Mouse (Mus musculus): ENCODE measurements around the gene Adam1b. TPM values are rescaled to one million over a fixed set of nuclear protein-coding genes. Genes with fewer than 3 reads are reported as not detected.
A peak's percentile ranks its signal among the peaks of the same experiment; 100 is the strongest.
"Not testable (repeated sequence)": the region's sequence is repeated elsewhere in the genome, so short reads cannot be mapped to it uniquely, and the experiment has no call there.

The Adam1b gene
- total and polyA plus RNA-seq, 2 experiments, result not detected

- no peaks in the 10 kb centered on the region for H3K79me2 ChIP-seq (ENCODE audit: control insufficient read depth, insufficient read depth, low read length)
- TF ChIP-seq POLR2A (IDR thresholded peaks at IDR 0.05; ENCODE audit: extremely low read depth, insufficient read depth, low read length) (no peak), CTCF (IDR thresholded peaks at IDR 0.05; ENCODE audit: low read depth, low read length) (no peak)
- 92% methylated on average over 9 of the region's 9 CpGs for WGBS
These were observed 15.7 kb upstream of the Adam1b start for GRCm38 (mm10) chr5:121518983-121519382.

GRCm38 (mm10) chr5:121510009-121510408 lies 6.8 kb upstream of the Adam1b start:
- no peaks in the 10 kb centered on the region for H3K79me2 ChIP-seq (ENCODE audit: control insufficient read depth, insufficient read depth, low read length)
- no peaks in the 10 kb centered on the region for H3K36me3 ChIP-seq (ENCODE audit: control insufficient read depth, insufficient read depth, low read length)
- no peak overlapping the region for H3K9ac ChIP-seq (ENCODE audit: low read depth, low read length)
- no peak for TF ChIP-seq CTCF (IDR thresholded peaks at IDR 0.05; ENCODE audit: low read depth, low read length)
- no peak for TF ChIP-seq POLR2A (IDR thresholded peaks at IDR 0.05; ENCODE audit: extremely low read depth, insufficient read depth, low read length)
- no peaks in the 10 kb centered on the region for H3K4me1 ChIP-seq (ENCODE audit: control insufficient read depth, insufficient read depth, low read length)
- DNase-seq (ENCODE audit: extremely low read depth, low read depth, low spot score), result no peak
- WGBS, result 70% methylated on average over 7 of the region's 7 CpGs
- H3K4me3 ChIP-seq (ENCODE audit: insufficient read depth, low read depth, low read length), result no peak overlapping the region
- no peak overlapping the region for H3K27ac ChIP-seq (replicated peaks; ENCODE audit: insufficient read depth, low read depth, low read length)
- no peaks in the 10 kb centered on the region for H3K27me3 ChIP-seq (ENCODE audit: control insufficient read depth, insufficient read depth, low read length)

More at GRCm38 (mm10) chr5:121518983-121519382, 15.7 kb upstream of the Adam1b start:
- no peak overlapping the region for H3K4me3 ChIP-seq (ENCODE audit: insufficient read depth, low read depth, low read length)
- H3K36me3 ChIP-seq (ENCODE audit: control insufficient read depth, insufficient read depth, low read length), result peaks cover 17% of the 10 kb centered on the region
- no peaks in the 10 kb centered on the region for H3K27me3 ChIP-seq (ENCODE audit: control insufficient read depth, insufficient read depth, low read length)
- no peak for DNase-seq (ENCODE audit: extremely low read depth, low read depth, low spot score)
- H3K4me1 ChIP-seq (ENCODE audit: control insufficient read depth, insufficient read depth, low read length), result no peaks in the 10 kb centered on the region
- H3K27ac ChIP-seq (replicated peaks; ENCODE audit: insufficient read depth, low read depth, low read length), result no peak overlapping the region
- H3K9ac ChIP-seq (ENCODE audit: low read depth, low read length), result no peak overlapping the region

GRCm38 (mm10) chr5:121506846-121507245 lies 3.6 kb upstream of the Adam1b start:
- H3K4me3 ChIP-seq (ENCODE audit: insufficient read depth, low read depth, low read length), result no peak overlapping the region
- TF ChIP-seq POLR2A (IDR thresholded peaks at IDR 0.05; ENCODE audit: extremely low read depth, insufficient read depth, low read length), result no peak
- no peak for TF ChIP-seq CTCF (IDR thresholded peaks at IDR 0.05; ENCODE audit: low read depth, low read length)
- H3K79me2 ChIP-seq (ENCODE audit: control insufficient read depth, insufficient read depth, low read length), result no peaks in the 10 kb centered on the region

GRCm38 (mm10) chr5:121501424-121501996 lies 1.7 kb downstream of the Adam1b start:
- 48% methylated on average over 10 of the region's 17 CpGs for WGBS
- not testable (repeated sequence) for H3K4me3 ChIP-seq (ENCODE audit: insufficient read depth, low read depth, low read length); H3K9ac ChIP-seq (ENCODE audit: low read depth, low read length); H3K79me2 ChIP-seq (ENCODE audit: control insufficient read depth, insufficient read depth, low read length); H3K36me3 ChIP-seq (ENCODE audit: control insufficient read depth, insufficient read depth, low read length); H3K27me3 ChIP-seq (ENCODE audit: control insufficient read depth, insufficient read depth, low read length); H3K27ac ChIP-seq (replicated peaks; ENCODE audit: insufficient read depth, low read depth, low read length); H3K4me1 ChIP-seq (ENCODE audit: control insufficient read depth, insufficient read depth, low read length)
- peak; percentile 15 for DNase-seq (ENCODE audit: extremely low read depth, low read depth, low spot score)

More at GRCm38 (mm10) chr5:121506846-121507245, 3.6 kb upstream of the Adam1b start:
- no peaks in the 10 kb centered on the region for H3K36me3 ChIP-seq (ENCODE audit: control insufficient read depth, insufficient read depth, low read length)
- H3K4me1 ChIP-seq (ENCODE audit: control insufficient read depth, insufficient read depth, low read length), result no peaks in the 10 kb centered on the region
- H3K9ac ChIP-seq (ENCODE audit: low read depth, low read length), result no peak overlapping the region
- 82% methylated on average over 1 of the region's 1 CpGs for WGBS
- H3K27ac ChIP-seq (replicated peaks; ENCODE audit: insufficient read depth, low read depth, low read length), result no peak overlapping the region
- no peak for DNase-seq (ENCODE audit: extremely low read depth, low read depth, low spot score)
- no peaks in the 10 kb centered on the region for H3K27me3 ChIP-seq (ENCODE audit: control insufficient read depth, insufficient read depth, low read length)

- no peak for DNase-seq (ENCODE audit: extremely low read depth, low read depth, low spot score)
- no peak overlapping the region for H3K4me3 ChIP-seq (ENCODE audit: insufficient read depth, low read depth, low read length)
- H3K27ac ChIP-seq (replicated peaks; ENCODE audit: insufficient read depth, low read depth, low read length), result no peak overlapping the region
- H3K36me3 ChIP-seq (ENCODE audit: control insufficient read depth, insufficient read depth, low read length), result no peaks in the 10 kb centered on the region
- H3K27me3 ChIP-seq (ENCODE audit: control insufficient read depth, insufficient read depth, low read length), result no peaks in the 10 kb centered on the region
- 47% methylated on average over 7 of the region's 7 CpGs for WGBS
- H3K9ac ChIP-seq (ENCODE audit: low read depth, low read length), result no peak overlapping the region
- H3K79me2 ChIP-seq (ENCODE audit: control insufficient read depth, insufficient read depth, low read length), result no peaks in the 10 kb centered on the region
- no peaks in the 10 kb centered on the region for H3K4me1 ChIP-seq (ENCODE audit: control insufficient read depth, insufficient read depth, low read length)
- TF ChIP-seq CTCF (IDR thresholded peaks at IDR 0.05; ENCODE audit: low read depth, low read length) (no peak), POLR2A (IDR thresholded peaks at IDR 0.05; ENCODE audit: extremely low read depth, insufficient read depth, low read length) (no peak)
These were observed 2.5 kb downstream of the Adam1b start for GRCm38 (mm10) chr5:121500719-121501118.

- Histone ChIP-seq H3K4me1 (ENCODE audit: control insufficient read depth, insufficient read depth, low read length) (no peaks in the 10 kb centered on the region), H3K9ac (ENCODE audit: low read depth, low read length) (no peak overlapping the region), H3K79me2 (ENCODE audit: control insufficient read depth, insufficient read depth, low read length) (no peaks in the 10 kb centered on the region), H3K27ac (replicated peaks; ENCODE audit: insufficient read depth, low read depth, low read length) (no peak overlapping the region), H3K4me3 (ENCODE audit: insufficient read depth, low read depth, low read length) (no peak overlapping the region), H3K27me3 (ENCODE audit: control insufficient read depth, insufficient read depth, low read length) (no peaks in the 10 kb centered on the region), H3K36me3 (ENCODE audit: control insufficient read depth, insufficient read depth, low read length) (no peaks in the 10 kb centered on the region)
- DNase-seq (ENCODE audit: extremely low read depth, low read depth, low spot score), result no peak
- 74% methylated on average over 8 of the region's 8 CpGs for WGBS
- no peak for TF ChIP-seq CTCF (IDR thresholded peaks at IDR 0.05; ENCODE audit: low read depth, low read length)
- no peak for TF ChIP-seq POLR2A (IDR thresholded peaks at IDR 0.05; ENCODE audit: extremely low read depth, insufficient read depth, low read length)
These were observed 9.9 kb downstream of the Adam1b start for GRCm38 (mm10) chr5:121493305-121493704.
